Mouse (Mus musculus): ENCODE results near the gene Vars2. TPM values are rescaled to one million over a fixed set of nuclear protein-coding genes. Genes with fewer than 3 reads are reported as not detected.

Vars2 gene
- polyA plus RNA-seq, 1 experiment from 2014 or later = 16.5 TPM

DNA sequence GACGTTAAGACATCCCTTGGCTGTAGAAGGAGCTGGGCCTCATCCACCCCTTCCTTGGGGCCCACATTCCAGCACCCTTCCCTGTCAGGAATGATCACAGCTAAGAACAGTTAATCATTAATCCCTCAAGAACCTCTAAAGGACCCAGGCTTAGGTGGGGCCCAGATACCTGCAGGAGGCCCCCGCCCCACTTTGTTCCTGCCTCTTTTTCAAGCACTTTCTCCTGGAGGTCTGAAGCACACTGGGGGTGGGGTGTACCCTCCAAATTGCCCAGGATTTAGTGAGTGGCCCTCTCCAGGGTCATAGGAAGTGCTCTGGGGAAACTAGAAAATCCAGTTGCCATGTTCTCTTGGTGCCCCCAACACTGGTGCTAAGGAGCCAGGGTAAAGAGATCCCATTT lies 18.0 kb downstream of the Vars2 start:
- Histone ChIP-seq H3K9me3 (replicated peaks) (no peaks in the 10 kb centered on the region), H3K27ac (no peak overlapping the region), H3K36me3 (no peaks in the 10 kb centered on the region), H3K27me3 (no peaks in the 10 kb centered on the region), H3K4me3 (no peak overlapping the region), H3K4me2 (replicated peaks) (no peak overlapping the region), H3K9ac (no peak overlapping the region), H3K4me1 (no peaks in the 10 kb centered on the region; the same call in 1 of the 2 replicates)
- no peak for ATAC-seq (ENCODE audit: low FRiP score)
- 63% methylated on average over 2 of the region's 2 CpGs for WGBS

DNA sequence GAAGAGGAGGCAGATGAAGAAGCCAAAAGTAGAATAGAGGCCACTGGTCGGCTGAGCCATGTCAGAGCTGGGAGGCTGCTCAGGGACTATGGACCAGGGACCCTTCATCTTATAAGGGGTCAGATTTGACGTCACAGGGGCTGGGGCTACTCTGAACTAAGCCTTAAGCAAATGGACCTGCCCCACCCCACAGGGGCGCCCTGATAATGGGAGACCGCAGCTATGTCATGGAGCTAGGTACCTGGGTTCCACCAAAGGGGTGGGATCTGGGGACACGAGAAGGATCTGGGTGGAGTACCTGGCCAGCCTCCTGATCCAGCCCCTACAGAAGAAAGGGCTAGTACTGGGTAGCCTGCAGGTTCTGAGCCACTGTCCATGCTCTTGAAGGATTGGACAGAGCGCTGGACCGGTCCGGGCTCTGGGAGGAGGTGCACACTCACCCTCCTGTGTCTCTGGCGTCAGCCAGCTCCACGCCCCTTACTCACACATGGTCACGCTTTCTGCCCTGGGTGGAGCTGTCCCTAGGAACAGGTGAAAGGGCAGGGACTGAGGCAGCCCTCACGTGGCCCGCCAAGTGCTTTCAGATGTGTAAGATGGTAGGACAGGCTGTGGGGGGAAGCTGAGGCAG lies 23.7 kb downstream of the Vars2 start, which contains the start of gene Mucl3:
Gene Mucl3 (minus strand): TSS at position 87 of the 628 bp plus-strand sequence.
- no peaks in the 10 kb centered on the region for H3K9me3 ChIP-seq (replicated peaks)
- H3K9ac ChIP-seq = no peak within 1 kb of the TSS
- 77% methylated on average over 13 of the region's 13 CpGs for WGBS
- no peak within 1 kb of the TSS for H3K4me3 ChIP-seq
- no peak within 1 kb of the TSS for H3K27ac ChIP-seq
- H3K36me3 ChIP-seq = no peaks in the 10 kb centered on the region
- no peak for ATAC-seq (ENCODE audit: low FRiP score)
- H3K27me3 ChIP-seq = no peaks in the 10 kb centered on the region
- H3K4me1 ChIP-seq = no peaks in the 10 kb centered on the region
- no peak within 1 kb of the TSS for H3K4me2 ChIP-seq (replicated peaks)

DNA sequence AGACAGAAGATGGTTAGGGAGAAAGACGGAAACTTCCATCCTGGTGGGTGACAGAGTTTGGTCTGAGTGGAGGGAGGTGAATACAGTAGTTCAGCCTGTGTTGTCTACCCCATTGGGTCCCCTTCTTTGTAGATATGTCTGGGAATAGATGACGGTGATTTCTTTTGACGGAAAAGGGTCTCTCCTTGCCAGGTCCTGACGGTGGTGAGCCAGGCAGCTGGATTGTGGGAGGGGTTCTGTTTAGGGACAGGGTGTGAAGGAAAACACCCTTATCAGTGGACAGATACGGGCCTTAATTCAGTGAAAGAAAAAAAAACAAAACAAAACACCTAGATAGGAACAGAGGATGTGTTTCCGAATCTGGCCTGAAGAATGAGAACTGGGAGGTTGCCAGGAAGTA lies 28.0 kb downstream of the Vars2 start:
- Histone ChIP-seq H3K4me1 (peaks cover 4% of the 10 kb centered on the region; the same call in 1 of the 2 replicates), H3K4me2 (replicated peaks) (no peak overlapping the region), H3K9me3 (replicated peaks) (no peaks in the 10 kb centered on the region), H3K36me3 (no peaks in the 10 kb centered on the region), H3K27me3 (peaks cover 10% of the 10 kb centered on the region; the same call in 1 of the 2 replicates), H3K4me3 (no peak overlapping the region), H3K9ac (no peak overlapping the region), H3K27ac (no peak overlapping the region)
- WGBS = 78% methylated on average over 6 of the region's 6 CpGs
- no peak for ATAC-seq (ENCODE audit: low FRiP score)

DNA sequence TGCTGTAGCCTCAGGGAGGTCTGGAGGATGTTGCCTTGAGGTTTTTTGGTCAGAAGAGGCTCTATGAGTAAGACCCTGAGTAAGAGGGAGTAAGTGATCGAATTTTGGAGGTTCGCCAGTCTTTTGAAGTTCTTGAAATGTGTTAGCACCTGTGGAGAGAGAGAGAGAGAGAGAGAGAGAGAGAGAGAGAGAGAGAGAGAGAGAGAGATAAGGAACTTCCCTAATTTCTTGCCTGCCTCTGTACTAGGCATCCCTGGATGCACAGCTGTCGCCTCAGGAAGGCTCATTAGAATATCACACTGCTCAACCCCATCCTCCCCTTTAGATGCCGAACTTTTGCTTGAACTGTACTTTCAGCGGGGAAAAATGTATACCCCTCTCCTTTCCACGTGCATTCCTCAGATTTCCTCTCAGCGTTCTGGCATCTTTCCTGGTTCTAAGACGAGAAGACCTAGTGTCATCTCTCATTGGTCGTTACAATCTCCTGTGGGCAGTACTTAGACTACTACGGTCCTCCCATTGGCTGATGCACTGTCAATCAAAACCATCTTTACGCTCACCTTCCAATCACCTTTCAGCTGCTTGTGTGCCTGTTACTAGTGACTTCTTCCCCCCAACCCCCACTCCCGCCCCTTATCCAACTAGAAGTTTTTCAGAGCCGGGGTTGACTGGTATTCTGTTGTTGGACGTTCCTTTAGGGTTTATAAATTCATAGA lies 28.8 kb downstream of the Vars2 start:
- Histone ChIP-seq H3K4me2 (replicated peaks) (peak overlapping the region; percentile 40), H3K36me3 (no peaks in the 10 kb centered on the region), H3K4me3 (no peak overlapping the region), H3K9me3 (replicated peaks) (no peaks in the 10 kb centered on the region), H3K27me3 (peaks cover 10% of the 10 kb centered on the region; the same call in 1 of the 2 replicates), H3K4me1 (peaks cover 8% of the 10 kb centered on the region), H3K9ac (no peak overlapping the region), H3K27ac (no peak overlapping the region)
- peak; percentile 55; the same call in 1 of the 2 replicates for ATAC-seq (ENCODE audit: low FRiP score)
- WGBS = 27% methylated on average over 14 of the region's 14 CpGs

GRCm38 (mm10) chr17:35636363-35636762 lies 31.0 kb downstream of the Vars2 start:
- Histone ChIP-seq H3K4me2 (replicated peaks) (no peak overlapping the region), H3K9ac (no peak overlapping the region), H3K36me3 (no peaks in the 10 kb centered on the region), H3K4me3 (no peak overlapping the region), H3K27ac (no peak overlapping the region), H3K4me1 (peaks cover 8% of the 10 kb centered on the region), H3K27me3 (peaks cover 10% of the 10 kb centered on the region; the same call in 1 of the 2 replicates), H3K9me3 (replicated peaks) (no peaks in the 10 kb centered on the region)
- WGBS = 44% methylated on average over 5 of the region's 5 CpGs
- no peak for ATAC-seq (ENCODE audit: low FRiP score)

GRCm38 (mm10) chr17:35635699-35636111 lies 31.7 kb downstream of the Vars2 start:
- peaks cover 8% of the 10 kb centered on the region for H3K4me1 ChIP-seq
- H3K9ac ChIP-seq = peak overlapping the region; percentile 38; the same call in 1 of the 2 replicates
- 0 out of 2 replicates have a peak, but pooled peaks have one; percentile 54 for ATAC-seq (ENCODE audit: low FRiP score)
- peaks cover 10% of the 10 kb centered on the region; the same call in 1 of the 2 replicates for H3K27me3 ChIP-seq
- H3K36me3 ChIP-seq = no peaks in the 10 kb centered on the region
- H3K27ac ChIP-seq = no peak overlapping the region
- under 1% methylated on average over 15 of the region's 15 CpGs for WGBS
- H3K4me3 ChIP-seq = peak overlapping the region; percentile 34
- H3K4me2 ChIP-seq (replicated peaks) = peak overlapping the region; percentile 63
- no peaks in the 10 kb centered on the region for H3K9me3 ChIP-seq (replicated peaks)

GRCm38 (mm10) chr17:35635202-35635601 lies 32.2 kb downstream of the Vars2 start:
- Histone ChIP-seq H3K27ac (no peak overlapping the region), H3K27me3 (peaks cover 10% of the 10 kb centered on the region; the same call in 1 of the 2 replicates), H3K4me2 (replicated peaks) (no peak overlapping the region)

DNA sequence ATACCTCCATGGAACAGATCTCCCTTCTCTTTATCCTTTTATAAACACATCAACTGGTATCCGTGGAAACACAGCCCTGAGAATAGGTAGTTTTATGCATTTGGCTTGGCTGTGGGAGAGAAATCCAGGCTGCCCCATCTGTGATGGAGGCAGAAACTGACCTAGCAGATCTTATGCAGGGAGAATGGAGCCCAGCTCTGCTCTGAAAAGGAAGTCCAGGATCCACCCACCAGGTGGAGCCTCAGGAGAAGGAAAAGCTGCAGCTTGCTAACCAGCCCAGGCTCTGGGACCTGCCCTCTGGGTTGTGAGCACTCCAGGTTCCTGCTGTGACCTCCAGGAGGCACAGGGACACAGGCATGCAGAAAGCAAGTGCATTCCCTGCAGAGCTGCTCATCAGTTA lies 33.4 kb downstream of the Vars2 start:
- peaks cover 10% of the 10 kb centered on the region; the same call in 1 of the 2 replicates for H3K27me3 ChIP-seq
- no peak overlapping the region for H3K4me3 ChIP-seq
- ATAC-seq (ENCODE audit: low FRiP score) = no peak
- WGBS = 21% methylated on average over 1 of the region's 1 CpGs
- H3K9me3 ChIP-seq (replicated peaks) = no peaks in the 10 kb centered on the region
- H3K4me1 ChIP-seq = peaks cover 8% of the 10 kb centered on the region
- no peak overlapping the region for H3K27ac ChIP-seq
- H3K4me2 ChIP-seq (replicated peaks) = no peak overlapping the region
- H3K36me3 ChIP-seq = no peaks in the 10 kb centered on the region
- no peak overlapping the region for H3K9ac ChIP-seq

More at GRCm38 (mm10) chr17:35635202-35635601, 32.2 kb downstream of the Vars2 start:
- no peak overlapping the region for H3K4me3 ChIP-seq
- H3K9ac ChIP-seq = no peak overlapping the region
- H3K36me3 ChIP-seq = no peaks in the 10 kb centered on the region
- H3K4me1 ChIP-seq = peaks cover 8% of the 10 kb centered on the region
- H3K9me3 ChIP-seq (replicated peaks) = no peaks in the 10 kb centered on the region
- WGBS = 91% methylated on average over 2 of the region's 3 CpGs
- ATAC-seq (ENCODE audit: low FRiP score) = no peak

DNA sequence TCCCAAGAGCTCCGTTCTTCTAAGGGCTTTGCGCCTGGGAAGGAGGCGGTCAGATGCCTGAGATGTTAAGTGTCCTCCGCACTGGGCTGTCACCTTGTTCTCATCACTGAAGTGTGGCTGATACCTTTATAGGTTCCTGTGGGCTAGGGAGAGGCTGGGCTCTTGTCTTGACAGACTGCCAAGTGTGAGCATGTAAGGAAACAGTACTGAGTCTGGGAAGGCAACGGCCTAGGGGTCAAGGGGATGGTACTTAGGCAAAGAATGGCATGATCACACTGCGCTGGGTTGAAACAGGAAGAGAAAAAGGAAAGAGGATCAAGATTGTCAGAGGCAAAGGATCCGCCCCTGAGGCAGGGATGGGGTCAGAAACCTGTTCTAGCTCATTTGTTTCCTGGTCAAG lies 40.9 kb downstream of the Vars2 start, which contains the start of gene Gm9573:
Gene Gm9573 (minus strand): TSS at position 101 of the 400 bp plus-strand sequence.
- H3K4me1 ChIP-seq = no peaks in the 10 kb centered on the region

DNA sequence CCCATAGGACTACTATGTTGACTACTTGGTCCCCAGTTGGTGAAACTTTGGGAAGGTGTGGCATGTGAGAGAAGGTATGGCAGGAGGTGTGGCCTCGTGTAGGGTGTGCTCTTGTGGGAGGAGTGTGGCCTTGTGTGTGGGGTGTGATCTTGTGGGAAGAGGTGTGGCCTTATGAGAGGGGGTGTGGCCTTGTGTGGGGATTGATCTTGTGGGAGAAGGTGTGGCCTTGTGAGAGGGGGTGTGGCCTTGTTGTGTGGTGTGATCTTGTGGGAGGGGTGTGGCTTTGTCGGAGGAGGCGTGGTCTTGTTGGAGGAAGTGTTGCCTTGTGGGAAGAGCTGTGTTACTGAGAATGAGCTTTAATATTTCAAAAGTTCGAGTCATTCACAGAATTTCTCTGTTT lies 50.3 kb downstream of the Vars2 start:
- H3K9me3 ChIP-seq (replicated peaks) = no peaks in the 10 kb centered on the region
- ATAC-seq (ENCODE audit: low FRiP score) = no peak
- no peaks in the 10 kb centered on the region for H3K27me3 ChIP-seq
- WGBS = 79% methylated on average over 4 of the region's 4 CpGs
- H3K36me3 ChIP-seq = no peaks in the 10 kb centered on the region
- no peaks in the 10 kb centered on the region for H3K4me1 ChIP-seq
- no peak overlapping the region for H3K4me3 ChIP-seq
- no peak overlapping the region for H3K27ac ChIP-seq
- no peak overlapping the region for H3K4me2 ChIP-seq (replicated peaks)
- H3K9ac ChIP-seq = no peak overlapping the region

More for the DNA sequence above, 40.9 kb downstream of the Vars2 start, which contains the start of gene Gm9573:
- Histone ChIP-seq H3K27ac (no peak within 1 kb of the TSS), H3K4me3 (no peak within 1 kb of the TSS), H3K4me2 (replicated peaks) (no peak within 1 kb of the TSS), H3K36me3 (no peaks in the 10 kb centered on the region), H3K9me3 (replicated peaks) (no peaks in the 10 kb centered on the region), H3K9ac (no peak within 1 kb of the TSS), H3K27me3 (no peaks in the 10 kb centered on the region)
- no peak for ATAC-seq (ENCODE audit: low FRiP score)
- 88% methylated on average over 7 of the region's 7 CpGs for WGBS
